Mouse (Mus musculus): ENCODE measurements around the gene Lima1. TPM values are rescaled to one million over a fixed set of nuclear protein-coding genes. Genes with fewer than 3 reads are reported as not detected.

Gene Lima1
- polyA plus RNA-seq, 1 experiment from 2014 or later, result 18.6 TPM

GRCm38 (mm10) chr15:99803186-99803644, 72.0 kb downstream of the Lima1 start:
- Histone ChIP-seq H3K4me2 (ENCODE audit: low read length) (0 out of 2 replicates have a peak overlapping the region, but pooled peaks have one; percentile 21), H3K36me3 (ENCODE audit: control insufficient read depth, insufficient read depth, low read length) (peaks cover 56% of the 10 kb centered on the region)

GRCm38 (mm10) chr15:99801885-99802572, 73.2 kb downstream of the Lima1 start:
- peaks cover 57% of the 10 kb centered on the region for H3K36me3 ChIP-seq (ENCODE audit: control insufficient read depth, insufficient read depth, low read length)
- H3K27me3 ChIP-seq (ENCODE audit: control insufficient read depth, insufficient read depth, low read length), result no peaks in the 10 kb centered on the region
- H3K9ac ChIP-seq (ENCODE audit: low read length), result peak overlapping the region; percentile 27
- WGBS, result 27% methylated on average over 24 of the region's 24 CpGs
- peak overlapping the region; percentile 57 for H3K4me2 ChIP-seq (ENCODE audit: low read length)
- H3K9me3 ChIP-seq (ENCODE audit: control insufficient read depth, low read length), result no peaks in the 10 kb centered on the region
- peaks cover 16 to 23% of the 10 kb centered on the region in 2 experiments for H3K4me1 ChIP-seq (ENCODE audit: control insufficient read depth in 2 of 2, insufficient read depth in 2 of 2, low read length in 2 of 2)
- H3K4me3 ChIP-seq (ENCODE audit: control insufficient read depth in 1 of 2, insufficient read depth in 1 of 2, low read depth in 1 of 2, low read length in 2 of 2), result peak overlapping the region in 1 of 2 experiments; percentile 7; a peak in 1 of 4 replicates
- H3K27ac ChIP-seq (replicated peaks in 1 of 2; ENCODE audit: control insufficient read depth in 1 of 2, insufficient read depth in 1 of 2, low read depth in 2 of 2, low read length in 2 of 2), result peak overlapping the region; percentile 66 to 85
- ATAC-seq (ENCODE audit: insufficient number of reproducible peaks, insufficient read depth, low FRiP score, low read depth), result no peak

More at GRCm38 (mm10) chr15:99803186-99803644, 72.0 kb downstream of the Lima1 start:
- H3K27me3 ChIP-seq (ENCODE audit: control insufficient read depth, insufficient read depth, low read length), result no peaks in the 10 kb centered on the region
- peaks cover 21 to 32% of the 10 kb centered on the region in 2 experiments for H3K4me1 ChIP-seq (ENCODE audit: control insufficient read depth in 2 of 2, insufficient read depth in 2 of 2, low read length in 2 of 2)
- H3K9me3 ChIP-seq (ENCODE audit: control insufficient read depth, low read length), result no peaks in the 10 kb centered on the region
- H3K4me3 ChIP-seq (ENCODE audit: control insufficient read depth in 1 of 2, insufficient read depth in 1 of 2, low read depth in 1 of 2, low read length in 2 of 2), result no peak overlapping the region
- H3K9ac ChIP-seq (ENCODE audit: low read length), result peak overlapping the region; percentile 28
- 4% methylated on average over 6 of the region's 6 CpGs for WGBS
- H3K27ac ChIP-seq (replicated peaks in 1 of 2; ENCODE audit: control insufficient read depth in 1 of 2, insufficient read depth in 1 of 2, low read depth in 2 of 2, low read length in 2 of 2), result peak overlapping the region; percentile 69 to 85
- peak; percentile 45; the same call in 1 of the 2 replicates for ATAC-seq (ENCODE audit: insufficient number of reproducible peaks, insufficient read depth, low FRiP score, low read depth)

- H3K9ac ChIP-seq (ENCODE audit: low read length), result no peak overlapping the region
- H3K27ac ChIP-seq (replicated peaks in 1 of 2; ENCODE audit: control insufficient read depth in 1 of 2, insufficient read depth in 1 of 2, low read depth in 2 of 2, low read length in 2 of 2), result no peak overlapping the region
- peaks cover 16 to 23% of the 10 kb centered on the region in 2 experiments for H3K4me1 ChIP-seq (ENCODE audit: control insufficient read depth in 2 of 2, insufficient read depth in 2 of 2, low read length in 2 of 2)
- WGBS, result 70% methylated on average over 6 of the region's 6 CpGs
- H3K4me2 ChIP-seq (ENCODE audit: low read length), result no peak overlapping the region
- peaks cover 44% of the 10 kb centered on the region for H3K36me3 ChIP-seq (ENCODE audit: control insufficient read depth, insufficient read depth, low read length)
- H3K9me3 ChIP-seq (ENCODE audit: control insufficient read depth, low read length), result no peaks in the 10 kb centered on the region
- no peak overlapping the region for H3K4me3 ChIP-seq (ENCODE audit: control insufficient read depth in 1 of 2, insufficient read depth in 1 of 2, low read depth in 1 of 2, low read length in 2 of 2)
- no peaks in the 10 kb centered on the region for H3K27me3 ChIP-seq (ENCODE audit: control insufficient read depth, insufficient read depth, low read length)
- no peak for ATAC-seq (ENCODE audit: insufficient number of reproducible peaks, insufficient read depth, low FRiP score, low read depth)
Measured at GRCm38 (mm10) chr15:99799706-99800105, 75.5 kb downstream of the Lima1 start.

- no peak overlapping the region for H3K4me3 ChIP-seq (ENCODE audit: control insufficient read depth in 1 of 2, insufficient read depth in 1 of 2, low read depth in 1 of 2, low read length in 2 of 2)
- no peak overlapping the region for H3K9ac ChIP-seq (ENCODE audit: low read length)
- ATAC-seq (ENCODE audit: insufficient number of reproducible peaks, insufficient read depth, low FRiP score, low read depth), result no peak
- no peaks in the 10 kb centered on the region for H3K27me3 ChIP-seq (ENCODE audit: control insufficient read depth, insufficient read depth, low read length)
- 71% methylated on average over 5 of the region's 5 CpGs for WGBS
- H3K36me3 ChIP-seq (ENCODE audit: control insufficient read depth, insufficient read depth, low read length), result peaks cover 56% of the 10 kb centered on the region
- peaks cover 9 to 15% of the 10 kb centered on the region in 2 experiments for H3K4me1 ChIP-seq (ENCODE audit: control insufficient read depth in 2 of 2, insufficient read depth in 2 of 2, low read length in 2 of 2)
- no peak overlapping the region for H3K4me2 ChIP-seq (ENCODE audit: low read length)
- no peaks in the 10 kb centered on the region for H3K9me3 ChIP-seq (ENCODE audit: control insufficient read depth, low read length)
- no peak overlapping the region for H3K27ac ChIP-seq (replicated peaks in 1 of 2; ENCODE audit: control insufficient read depth in 1 of 2, insufficient read depth in 1 of 2, low read depth in 2 of 2, low read length in 2 of 2)
Measured at GRCm38 (mm10) chr15:99797898-99798297, 77.4 kb downstream of the Lima1 start.

- Histone ChIP-seq H3K4me2 (ENCODE audit: low read length) (no peak overlapping the region), H3K27me3 (ENCODE audit: control insufficient read depth, insufficient read depth, low read length) (no peaks in the 10 kb centered on the region), H3K27ac (replicated peaks in 1 of 2; ENCODE audit: control insufficient read depth in 1 of 2, insufficient read depth in 1 of 2, low read depth in 2 of 2, low read length in 2 of 2) (no peak overlapping the region), H3K9me3 (ENCODE audit: control insufficient read depth, low read length) (no peaks in the 10 kb centered on the region), H3K9ac (ENCODE audit: low read length) (no peak overlapping the region), H3K4me3 (ENCODE audit: control insufficient read depth in 1 of 2, insufficient read depth in 1 of 2, low read depth in 1 of 2, low read length in 2 of 2) (no peak overlapping the region), H3K4me1 (ENCODE audit: control insufficient read depth in 2 of 2, insufficient read depth in 2 of 2, low read length in 2 of 2) (peaks cover 3 to 5% of the 10 kb centered on the region in 2 experiments; a peak in 2 of 4 replicates), H3K36me3 (ENCODE audit: control insufficient read depth, insufficient read depth, low read length) (peaks cover 67% of the 10 kb centered on the region)
- WGBS, result 79% methylated on average over 9 of the region's 9 CpGs
- no peak for ATAC-seq (ENCODE audit: insufficient number of reproducible peaks, insufficient read depth, low FRiP score, low read depth)
Measured at GRCm38 (mm10) chr15:99796735-99797134, 78.5 kb downstream of the Lima1 start.

GRCm38 (mm10) chr15:99796066-99796465, 79.2 kb downstream of the Lima1 start:
- Histone ChIP-seq H3K36me3 (ENCODE audit: control insufficient read depth, insufficient read depth, low read length) (peaks cover 73% of the 10 kb centered on the region), H3K9me3 (ENCODE audit: control insufficient read depth, low read length) (no peaks in the 10 kb centered on the region), H3K27me3 (ENCODE audit: control insufficient read depth, insufficient read depth, low read length) (no peaks in the 10 kb centered on the region), H3K4me3 (ENCODE audit: control insufficient read depth in 1 of 2, insufficient read depth in 1 of 2, low read depth in 1 of 2, low read length in 2 of 2) (no peak overlapping the region), H3K27ac (replicated peaks in 1 of 2; ENCODE audit: control insufficient read depth in 1 of 2, insufficient read depth in 1 of 2, low read depth in 2 of 2, low read length in 2 of 2) (no peak overlapping the region), H3K4me2 (ENCODE audit: low read length) (no peak overlapping the region), H3K4me1 (ENCODE audit: control insufficient read depth in 2 of 2, insufficient read depth in 2 of 2, low read length in 2 of 2) (no peaks in the 10 kb centered on the region), H3K9ac (ENCODE audit: low read length) (no peak overlapping the region)
- no peak for ATAC-seq (ENCODE audit: insufficient number of reproducible peaks, insufficient read depth, low FRiP score, low read depth)
- WGBS, result 82% methylated on average over 3 of the region's 3 CpGs

GRCm38 (mm10) chr15:99792221-99792815, 82.9 kb downstream of the Lima1 start:
- H3K36me3 ChIP-seq (ENCODE audit: control insufficient read depth, insufficient read depth, low read length), result peaks cover 63% of the 10 kb centered on the region

More at GRCm38 (mm10) chr15:99792221-99792815, 82.9 kb downstream of the Lima1 start:
- H3K27me3 ChIP-seq (ENCODE audit: control insufficient read depth, insufficient read depth, low read length), result no peaks in the 10 kb centered on the region
- 91% methylated on average over 16 of the region's 16 CpGs for WGBS
- H3K4me3 ChIP-seq (ENCODE audit: control insufficient read depth in 1 of 2, insufficient read depth in 1 of 2, low read depth in 1 of 2, low read length in 2 of 2), result no peak overlapping the region
- no peak overlapping the region for H3K9ac ChIP-seq (ENCODE audit: low read length)
- no peak for ATAC-seq (ENCODE audit: insufficient number of reproducible peaks, insufficient read depth, low FRiP score, low read depth)
- no peak overlapping the region for H3K4me2 ChIP-seq (ENCODE audit: low read length)
- no peaks in the 10 kb centered on the region for H3K9me3 ChIP-seq (ENCODE audit: control insufficient read depth, low read length)
- 0 out of 4 replicates have a peak, but pooled peaks cover 0 to 2% of the 10 kb centered on the region in 2 experiments for H3K4me1 ChIP-seq (ENCODE audit: control insufficient read depth in 2 of 2, insufficient read depth in 2 of 2, low read length in 2 of 2)
- H3K27ac ChIP-seq (replicated peaks in 1 of 2; ENCODE audit: control insufficient read depth in 1 of 2, insufficient read depth in 1 of 2, low read depth in 2 of 2, low read length in 2 of 2), result no peak overlapping the region
